Mouse (Mus musculus) stomach, embryonic 16.5 days (tissue): ENCODE measurements around the gene Ccdc170. TPM values are rescaled to one million over a fixed set of nuclear protein-coding genes. Genes with fewer than 3 reads are reported as not detected.

Experiments
- polyA plus RNA-seq: library from polyadenylated mRNA; unstranded; fragments of >200 nt; fragmentation: Nextera tagmentation; extraction: Ambion mirVana; gene quantifications from 2 replicates; pipeline ENCODE4 v1.2.1, GENCODE M21; 2015

The Ccdc170 gene
- polyA plus RNA-seq, 1 experiment from 2014 or later, result 0.12 TPM

Other genes with a start within 250 kb of the Ccdc170 start
- gene Akap12, start 216.1 kb upstream of the Ccdc170 start, polyA plus RNA-seq, result 68.1 and 71.4 TPM in 2 replicates
- gene Zbtb2, start 94.4 kb upstream of the Ccdc170 start, polyA plus RNA-seq, result 11.7 and 12.8 TPM in 2 replicates
- 43.1 and 44.3 TPM in 2 replicates for gene Rmnd1, start 50.1 kb upstream of the Ccdc170 start, polyA plus RNA-seq
- 15.3 and 16.3 TPM in 2 replicates for gene Armt1, start 50.0 kb upstream of the Ccdc170 start, polyA plus RNA-seq
- gene Esr1, start 129.1 kb downstream of the Ccdc170 start, polyA plus RNA-seq, result 0.54 and 0.80 TPM in 2 replicates